Mouse (Mus musculus): ENCODE measurements at regions not wholly inside any gene's neighbourhood (a gene's known extent, or its start where the extent isn't known, plus 50 kb on each side); places are given as distances from the start of the nearest gene placed in this dataset.
"Not testable (repeated sequence)": the region's sequence is repeated elsewhere in the genome, so short reads cannot be mapped to it uniquely, and the experiment has no call there.

DNA sequence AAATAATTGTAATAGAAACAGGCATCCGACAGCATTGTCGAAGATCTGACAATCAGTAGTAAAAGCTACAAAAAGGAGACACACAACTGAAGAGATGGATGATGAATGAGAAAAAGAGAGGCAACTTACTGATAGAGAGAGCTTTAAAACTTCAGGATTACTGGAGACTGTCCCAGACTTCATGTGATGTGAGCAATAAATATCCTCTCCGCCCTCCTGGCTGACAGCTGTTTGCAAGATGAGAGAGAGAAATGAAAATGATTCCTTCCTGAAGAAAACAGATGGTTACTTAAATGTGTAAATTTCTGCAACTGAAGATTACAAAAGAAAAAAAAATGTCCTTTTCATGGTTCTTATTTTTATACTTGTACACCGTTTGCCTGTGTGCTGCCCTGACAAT is 306.7 kb upstream of the Ncam2 start:
- DNase-seq (ENCODE audit: low spot score in 2 of 2): peak; percentile 47 to 62

GRCm38 (mm10) chr16:80920711-80921279 is 279.7 kb upstream of the Ncam2 start:
- no peak for DNase-seq (ENCODE audit: low spot score in 2 of 2)

GRCm38 (mm10) chr16:80931017-80931416 is 269.5 kb upstream of the Ncam2 start:
- DNase-seq (ENCODE audit: low spot score in 2 of 2): no peak

DNA sequence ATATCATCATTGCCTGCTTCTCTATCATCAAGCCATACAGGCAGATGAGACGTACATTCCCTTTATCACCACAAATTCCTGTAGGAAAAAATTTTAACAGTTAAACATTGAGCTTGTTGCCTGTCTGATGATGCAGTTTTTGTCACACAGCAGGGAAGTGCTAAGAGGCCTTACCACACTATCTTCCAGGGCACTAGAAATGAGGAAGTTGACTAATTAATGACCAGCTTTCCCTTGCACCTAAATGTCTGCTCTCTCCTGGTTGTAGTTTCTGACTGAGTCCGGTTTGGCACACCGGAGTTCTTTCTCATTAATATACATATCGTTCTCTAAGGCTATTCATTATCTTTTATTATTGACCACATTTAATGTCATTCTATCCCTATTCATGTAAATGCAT is 269.0 kb upstream of the Ncam2 start:
- DNase-seq (ENCODE audit: low spot score in 2 of 2): no peak

- DNase-seq (ENCODE audit: low spot score in 2 of 2): no peak
Observed at GRCm38 (mm10) chr16:80935741-80936140, 264.8 kb upstream of the Ncam2 start.

DNA sequence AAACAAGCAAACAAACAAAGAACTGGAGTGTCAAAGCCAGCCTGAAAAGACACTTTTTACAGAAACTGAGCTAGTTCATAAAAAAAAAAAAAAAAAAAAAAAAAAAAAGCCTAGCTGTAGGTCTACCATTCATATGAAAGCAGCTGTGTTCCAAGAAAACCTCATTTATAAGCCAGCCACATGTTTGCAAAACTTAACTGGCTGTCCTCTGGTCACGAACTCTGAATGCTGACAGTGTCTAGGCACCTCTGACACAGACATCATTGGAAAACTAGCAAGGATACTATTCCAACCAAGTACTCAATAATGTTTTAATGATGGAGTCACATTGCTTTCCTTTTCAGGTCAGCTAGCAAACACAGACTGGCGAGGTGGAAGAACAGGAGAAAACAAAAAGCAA is 238.4 kb upstream of the Ncam2 start:
- no peak for DNase-seq (ENCODE audit: low spot score in 2 of 2)

DNA sequence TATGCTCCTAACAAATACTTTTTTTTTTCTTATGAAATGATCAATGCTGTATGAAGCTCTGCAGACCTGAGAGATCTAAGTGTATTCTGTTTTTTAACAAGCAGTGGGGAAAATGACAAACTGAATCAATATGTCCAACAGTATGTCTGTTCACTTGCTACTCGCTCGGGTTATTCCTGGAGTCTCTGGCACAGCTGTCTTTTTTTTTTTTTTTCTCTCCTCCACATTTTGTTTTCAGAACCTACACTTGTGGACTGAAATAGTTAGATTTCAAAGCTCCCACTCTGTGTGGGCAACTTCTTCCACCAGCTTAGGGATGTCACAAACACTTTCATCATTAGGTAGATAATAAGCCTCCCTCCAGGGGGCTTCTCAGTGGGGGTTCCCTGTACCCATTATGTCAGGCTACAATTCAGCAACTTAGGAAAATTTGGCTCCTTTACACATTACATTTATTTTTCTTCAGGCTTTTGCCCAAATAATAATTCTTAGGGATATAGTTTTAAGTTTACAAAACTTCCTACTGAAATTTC is 218.9 kb upstream of the Ncam2 start:
- DNase-seq (ENCODE audit: low spot score in 2 of 2): peak in 1 of 2 experiments; percentile 6

GRCm38 (mm10) chr16:80987816-80988215 is 212.7 kb upstream of the Ncam2 start:
- no peak for DNase-seq (ENCODE audit: low spot score in 2 of 2)

GRCm38 (mm10) chr16:81036831-81037230 is 163.7 kb upstream of the Ncam2 start:
- DNase-seq (ENCODE audit: low spot score in 2 of 2): not testable (repeated sequence)

- no peak for DNase-seq (ENCODE audit: low spot score in 2 of 2)
Observed at GRCm38 (mm10) chr16:81041262-81041661, 159.2 kb upstream of the Ncam2 start.

GRCm38 (mm10) chr16:81045686-81046085 is 154.8 kb upstream of the Ncam2 start:
- no peak for DNase-seq (ENCODE audit: low spot score in 2 of 2)

- DNase-seq (ENCODE audit: low spot score in 2 of 2): peak in 1 of 2 experiments; percentile 4
Observed at GRCm38 (mm10) chr16:81068330-81068729, 132.2 kb upstream of the Ncam2 start.

All from right cerebral cortex, adult 2 months (tissue).